Mouse (Mus musculus) kidney, embryonic 16.5 days (tissue): ENCODE data around the gene 2810408A11Rik. TPM values are rescaled to one million over a fixed set of nuclear protein-coding genes. Genes with fewer than 3 reads are reported as not detected.
"Not testable (repeated sequence)": the region's sequence is repeated elsewhere in the genome, so short reads cannot be mapped to it uniquely, and the experiment has no call there.

Experiments
- ATAC-seq: fragments of 200-750 bp; cut with Nextera tagmentation; 2 replicates; pipeline ENCODE4 v1.8.0; 2017; ENCODE audit warnings: moderate TSS enrichment; ENCODE audit not compliant: low FRiP score, low TSS enrichment
- H3K27ac ChIP-seq: fragments of 300-500 bp; sonication (generic); 2 replicates; pipeline ENCODE4 v1.5.1; 2014; ENCODE audit warnings: low read length
- H3K27me3 ChIP-seq: fragments of 300-500 bp; sonication (generic); 2 replicates; pipeline ENCODE4 v1.6.1; 2014; ENCODE audit warnings: low read length, control low read depth, mixed read lengths; ENCODE audit not compliant: insufficient read depth
- H3K36me3 ChIP-seq: fragments of 300-500 bp; sonication (generic); 2 replicates; pipeline ENCODE4 v1.6.1; 2014; ENCODE audit warnings: low read length, control low read depth, mixed read lengths; ENCODE audit not compliant: insufficient read depth
- H3K4me1 ChIP-seq: fragments of 300-500 bp; sonication (generic); 2 replicates; pipeline ENCODE4 v1.6.1; 2014; ENCODE audit warnings: low read length, control low read depth, mixed read lengths; ENCODE audit not compliant: insufficient read depth
- H3K4me2 ChIP-seq: fragments of 300-500 bp; sonication (generic); replicated peaks from 2 replicates; pipeline ENCODE4 v1.6.1; 2014; ENCODE audit warnings: low read depth, low read length
- H3K4me3 ChIP-seq: fragments of 300-500 bp; sonication (generic); 2 replicates; pipeline ENCODE4 v1.5.1; 2014; ENCODE audit warnings: mild to moderate bottlenecking, low read length
- H3K9ac ChIP-seq: fragments of 300-500 bp; sonication (generic); replicated peaks from 2 replicates; pipeline ENCODE4 v1.6.1; 2014; ENCODE audit warnings: low read length
- H3K9me3 ChIP-seq: fragments of 300-500 bp; sonication (generic); 2 replicates; pipeline ENCODE4 v1.6.1; 2016; ENCODE audit warnings: low read length, control low read depth
- WGBS: fragments of 180-500 bp; shearing (Covaris S2); extraction: QIAGEN DNeasy Blood & Tissue Kit; methylation state at CpG from one replicate; pipeline ENCODE4 v1.1.7; 2014; 5-methylcytosine and 5-hydroxymethylcytosine counted together
- polyA plus RNA-seq: library from polyadenylated mRNA; unstranded; fragments of >200 nt; fragmentation: Nextera tagmentation; extraction: Ambion mirVana; gene quantifications from 2 replicates; pipeline ENCODE4 v1.2.1, GENCODE M21; 2015

Gene 2810408A11Rik
- polyA plus RNA-seq, 1 experiment from 2014 or later: 12.8 TPM

GRCm38 (mm10) chr11:69921114-69922011, 20.6 kb upstream of the 2810408A11Rik start, which contains the start of gene Eif5a:
TSS of gene Eif5a (minus strand) at chr11:69921958.
- Histone ChIP-seq H3K9ac (peak within 1 kb of the TSS; percentile 98), H3K36me3 (peaks cover 21% of the 10 kb centered on the region), H3K9me3 (no peaks in the 10 kb centered on the region), H3K4me3 (peak within 1 kb of the TSS; percentile 95), H3K27ac (peak within 1 kb of the TSS; percentile 97), H3K27me3 (no peaks in the 10 kb centered on the region), H3K4me1 (peaks cover 23% of the 10 kb centered on the region), H3K4me2 (peak within 1 kb of the TSS; percentile 91)
- WGBS: under 1% methylated on average over 78 of the region's 78 CpGs
- peak; percentile 97 for ATAC-seq

- H3K4me2 ChIP-seq: peak overlapping the region; percentile 91
- peak; percentile 14 for ATAC-seq
- under 1% methylated on average over 32 of the region's 65 CpGs for WGBS
Measured at GRCm38 (mm10) chr11:69920266-69921031, 19.7 kb upstream of the 2810408A11Rik start.

GRCm38 (mm10) chr11:69919661-69920265, 19.0 kb upstream of the 2810408A11Rik start:
- 0% methylated on average over 17 of the region's 17 CpGs for WGBS
- H3K9me3 ChIP-seq: no peaks in the 10 kb centered on the region
- ATAC-seq: no peak
- H3K9ac ChIP-seq: peak overlapping the region; percentile 98
- H3K4me3 ChIP-seq: peak overlapping the region; percentile 95
- H3K4me2 ChIP-seq: peak overlapping the region; percentile 91
- H3K36me3 ChIP-seq: peaks cover 34% of the 10 kb centered on the region
- H3K27ac ChIP-seq: peak overlapping the region; percentile 92
- no peaks in the 10 kb centered on the region for H3K27me3 ChIP-seq
- H3K4me1 ChIP-seq: peaks cover 39% of the 10 kb centered on the region

More at GRCm38 (mm10) chr11:69920266-69921031, 19.7 kb upstream of the 2810408A11Rik start:
- H3K9ac ChIP-seq: peak overlapping the region; percentile 98
- peak overlapping the region; percentile 92 for H3K27ac ChIP-seq
- H3K36me3 ChIP-seq: peaks cover 29% of the 10 kb centered on the region
- no peaks in the 10 kb centered on the region for H3K27me3 ChIP-seq
- no peaks in the 10 kb centered on the region for H3K9me3 ChIP-seq
- peaks cover 32% of the 10 kb centered on the region for H3K4me1 ChIP-seq
- H3K4me3 ChIP-seq: peak overlapping the region; percentile 95

DNA sequence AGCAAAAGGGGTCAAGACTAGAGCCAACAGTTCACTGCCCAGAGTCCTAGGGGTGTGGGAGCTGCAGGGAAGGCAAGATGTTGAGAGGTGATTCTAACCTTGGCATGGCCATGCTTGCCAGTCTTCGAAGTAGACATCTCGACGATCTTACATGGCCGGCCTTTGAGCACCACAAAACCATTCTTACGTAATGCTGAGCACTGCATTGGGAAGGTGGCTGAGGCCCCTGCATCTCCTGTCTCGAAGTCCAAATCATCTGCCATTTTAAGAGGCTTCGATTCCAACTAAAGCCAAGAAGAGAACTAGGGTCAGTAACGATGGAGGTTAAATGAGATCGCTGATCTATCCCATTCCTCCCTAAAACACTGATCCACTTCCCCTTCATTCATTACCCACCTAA, 18.3 kb upstream of the 2810408A11Rik start:
- Histone ChIP-seq H3K27ac (peak overlapping the region; percentile 92; the same call in 1 of the 2 replicates), H3K4me3 (peak overlapping the region; percentile 95), H3K9me3 (no peaks in the 10 kb centered on the region), H3K36me3 (peaks cover 34% of the 10 kb centered on the region), H3K4me2 (peak overlapping the region; percentile 91), H3K9ac (peak overlapping the region; percentile 98), H3K4me1 (peaks cover 42% of the 10 kb centered on the region), H3K27me3 (no peaks in the 10 kb centered on the region)
- ATAC-seq: no peak
- WGBS: 78% methylated on average over 9 of the region's 9 CpGs

DNA sequence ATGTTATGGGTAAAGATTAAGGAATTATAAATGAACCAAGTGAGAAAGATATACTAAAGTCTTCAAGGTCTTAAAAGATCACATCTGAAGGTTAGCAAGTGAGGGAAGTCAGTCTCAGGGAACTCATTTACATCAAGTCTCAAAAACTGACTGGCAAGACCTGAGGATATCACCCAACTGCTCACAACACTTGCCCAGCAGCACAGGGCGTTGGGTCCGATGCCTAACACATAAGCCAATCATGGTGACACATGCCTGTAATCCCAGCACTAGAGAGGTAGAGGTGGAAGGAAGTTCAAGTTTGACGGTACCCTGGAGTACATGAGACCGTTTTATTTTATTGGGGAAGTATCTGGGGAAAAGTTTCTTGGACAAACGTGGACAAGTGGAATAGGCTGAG, 17.3 kb upstream of the 2810408A11Rik start:
- no peak overlapping the region for H3K9ac ChIP-seq
- H3K4me3 ChIP-seq: no peak overlapping the region
- peaks cover 47% of the 10 kb centered on the region for H3K4me1 ChIP-seq
- peaks cover 36% of the 10 kb centered on the region for H3K36me3 ChIP-seq
- 85% methylated on average over 5 of the region's 5 CpGs for WGBS
- no peaks in the 10 kb centered on the region for H3K27me3 ChIP-seq
- H3K9me3 ChIP-seq: no peaks in the 10 kb centered on the region
- H3K27ac ChIP-seq: no peak overlapping the region
- ATAC-seq: no peak
- H3K4me2 ChIP-seq: no peak overlapping the region

GRCm38 (mm10) chr11:69917379-69917948, 16.7 kb upstream of the 2810408A11Rik start:
- no peaks in the 10 kb centered on the region for H3K9me3 ChIP-seq
- H3K9ac ChIP-seq: no peak overlapping the region
- no peak overlapping the region for H3K4me2 ChIP-seq
- H3K27me3 ChIP-seq: no peaks in the 10 kb centered on the region
- no peak overlapping the region for H3K4me3 ChIP-seq
- no peak overlapping the region for H3K27ac ChIP-seq
- H3K36me3 ChIP-seq: peaks cover 42% of the 10 kb centered on the region
- no peak for ATAC-seq
- H3K4me1 ChIP-seq: peaks cover 43% of the 10 kb centered on the region
- WGBS: 85% methylated on average over 8 of the region's 8 CpGs

DNA sequence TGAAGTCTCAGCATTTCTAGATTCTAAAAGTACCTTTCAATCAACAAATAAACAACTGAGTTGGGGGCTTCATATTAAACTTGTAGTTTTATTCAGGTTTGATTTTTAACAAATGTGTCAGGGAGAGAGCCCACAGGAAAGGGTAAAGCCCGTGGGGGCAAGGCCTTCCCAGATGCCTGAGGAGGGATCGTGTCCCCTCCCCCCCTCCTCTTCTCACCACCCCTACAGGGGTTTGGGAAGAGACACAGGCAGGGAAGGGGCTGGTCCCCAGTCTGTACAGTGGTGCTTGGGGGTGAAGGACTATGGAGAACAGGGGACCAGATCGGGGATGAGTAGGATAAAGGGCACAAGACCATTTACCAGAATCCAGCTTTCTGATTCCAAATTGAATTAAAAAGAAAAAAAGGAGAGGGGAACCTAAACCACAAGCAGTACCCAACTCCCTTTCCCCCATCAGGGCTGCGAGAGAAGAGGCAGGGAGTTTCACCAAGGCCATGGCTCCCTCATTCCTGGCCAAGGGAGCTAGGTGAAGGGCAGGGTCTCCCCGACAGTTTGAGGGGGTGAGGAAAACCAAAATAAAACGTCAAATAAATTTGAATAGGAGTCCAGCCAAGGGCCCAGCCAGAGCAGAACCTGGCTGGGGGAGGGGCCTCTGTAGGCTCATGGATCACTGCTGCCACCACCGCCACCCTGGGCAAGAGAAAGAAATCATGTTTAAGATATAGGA, 16.0 kb upstream of the 2810408A11Rik start:
- Histone ChIP-seq H3K4me1 (peaks cover 40% of the 10 kb centered on the region), H3K36me3 (peaks cover 49% of the 10 kb centered on the region)
- not testable (repeated sequence) for H3K4me3 ChIP-seq, H3K27ac ChIP-seq, H3K27me3 ChIP-seq, H3K9me3 ChIP-seq, H3K4me2 ChIP-seq, H3K9ac ChIP-seq, ATAC-seq
- WGBS: 55% methylated on average over 7 of the region's 7 CpGs

DNA sequence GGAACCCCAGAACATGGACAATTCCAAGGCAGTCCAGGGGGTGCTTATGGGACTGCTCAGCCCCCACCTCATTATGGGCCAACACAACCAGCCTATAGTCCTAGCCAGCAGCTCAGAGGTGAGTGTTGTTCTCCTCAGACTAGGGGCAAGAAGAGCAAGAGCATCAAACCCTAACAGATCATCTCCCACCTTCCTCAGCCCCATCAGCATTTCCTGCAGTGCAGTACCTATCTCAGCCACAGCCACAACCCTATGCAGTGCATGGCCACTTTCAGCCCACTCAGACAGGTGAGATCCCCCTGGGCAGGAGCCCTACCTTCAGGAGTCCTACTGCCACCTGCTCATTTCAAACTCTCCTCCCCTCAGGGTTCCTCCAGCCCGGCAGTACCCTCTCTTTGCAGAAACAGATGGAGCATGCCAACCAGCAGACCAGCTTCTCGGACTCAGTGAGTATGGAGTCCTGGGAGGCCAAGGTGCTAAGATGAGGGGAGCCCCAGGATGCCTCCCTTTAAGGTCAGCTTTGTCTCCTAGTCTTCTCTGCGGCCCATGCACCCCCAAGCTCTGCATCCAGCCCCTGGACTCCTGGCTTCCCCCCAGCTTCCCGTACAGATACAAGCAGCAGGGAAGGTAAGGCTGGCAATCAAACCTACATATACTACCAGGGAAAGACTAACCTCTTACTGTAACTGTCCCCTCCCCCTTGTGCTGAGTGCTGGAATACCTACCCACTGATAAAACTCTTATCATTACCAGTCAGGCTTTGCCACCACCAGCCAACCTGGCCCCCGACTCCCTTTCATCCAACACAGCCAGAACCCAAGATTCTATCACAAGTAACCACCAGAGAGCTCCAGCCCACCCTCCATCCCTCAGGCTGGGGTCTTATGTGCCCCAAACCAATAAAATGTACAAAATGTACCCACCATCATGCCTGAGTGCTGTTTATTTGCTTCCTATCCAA, 15.2 kb upstream of the 2810408A11Rik start:
- no peaks in the 10 kb centered on the region for H3K9me3 ChIP-seq
- WGBS: 65% methylated on average over 5 of the region's 5 CpGs
- ATAC-seq: no peak
- H3K27ac ChIP-seq: no peak overlapping the region
- no peak overlapping the region for H3K4me3 ChIP-seq
- H3K4me1 ChIP-seq: peaks cover 40% of the 10 kb centered on the region
- H3K27me3 ChIP-seq: no peaks in the 10 kb centered on the region
- H3K4me2 ChIP-seq: no peak overlapping the region
- H3K9ac ChIP-seq: no peak overlapping the region
- H3K36me3 ChIP-seq: peaks cover 57% of the 10 kb centered on the region
